Mouse (Mus musculus) cerebellum, adult 11-12 months (tissue): ENCODE results near the gene Pde4b.

ENCODE experiments used
- DNase-seq: peaks from one replicate; pipeline ENCODE4 v3.0.0; 2022

Gene Pde4b

DNA sequence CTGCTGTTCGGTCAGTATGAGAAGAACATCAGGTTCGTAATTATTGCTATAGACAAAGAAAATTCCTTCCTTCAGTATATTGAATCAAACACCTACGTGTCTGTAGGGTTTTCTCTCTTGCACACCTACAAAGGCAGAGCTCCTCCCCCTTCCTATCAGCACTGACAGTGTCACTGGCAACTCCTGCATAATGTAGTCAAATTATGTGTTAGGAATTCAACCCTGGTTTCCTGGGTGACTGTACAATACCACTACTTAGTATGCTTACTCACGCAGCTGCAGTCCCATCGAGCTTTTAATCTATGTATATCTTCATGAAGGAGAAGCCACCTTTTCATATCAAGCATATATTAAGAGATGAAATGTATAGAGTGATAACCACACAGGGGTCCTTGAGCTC lies 99.5 kb downstream of the Pde4b start:
- DNase-seq, result no peak

- no peak for DNase-seq
Measured at GRCm38 (mm10) chr4:102197707-102198106, 110.4 kb downstream of the Pde4b start.

DNA sequence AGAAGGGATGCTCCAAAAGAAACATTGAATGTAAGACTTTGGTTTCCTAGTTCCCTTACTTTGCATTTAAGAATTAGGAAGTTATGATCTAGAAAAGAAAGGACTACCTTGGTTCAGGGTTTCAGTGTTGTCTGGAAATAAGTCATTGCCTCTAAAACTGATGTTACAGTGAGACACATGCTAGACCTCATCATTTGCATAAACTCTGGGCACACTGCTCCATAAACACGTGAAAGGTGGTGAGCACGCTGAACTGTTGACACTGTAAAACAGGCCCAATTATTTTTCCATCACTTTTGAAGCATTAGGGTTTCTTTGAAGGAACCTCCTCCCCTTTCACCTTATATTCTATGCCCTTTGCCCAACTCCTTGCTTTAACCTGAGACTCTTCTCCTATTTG lies 122.4 kb downstream of the Pde4b start:
- DNase-seq, result no peak

DNA sequence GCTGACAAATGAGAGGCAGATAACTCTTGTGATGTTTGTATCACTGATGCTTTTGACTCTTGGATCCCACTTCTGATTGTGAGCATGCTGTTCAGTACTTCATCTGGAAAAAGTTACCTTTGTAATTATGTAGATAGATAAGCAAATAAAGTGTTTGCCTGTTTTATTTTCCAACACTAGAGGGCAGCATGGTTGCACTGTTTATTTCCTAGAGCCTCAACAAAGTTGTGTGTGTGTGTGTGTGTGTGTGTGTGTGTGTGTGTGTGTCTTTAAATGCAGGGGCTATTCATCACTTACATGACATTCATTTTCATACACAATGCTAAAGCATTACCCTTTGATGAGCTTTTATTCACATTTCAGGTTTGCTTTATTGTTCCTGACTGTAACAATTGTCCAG lies 139.4 kb downstream of the Pde4b start:
- no peak for DNase-seq

DNA sequence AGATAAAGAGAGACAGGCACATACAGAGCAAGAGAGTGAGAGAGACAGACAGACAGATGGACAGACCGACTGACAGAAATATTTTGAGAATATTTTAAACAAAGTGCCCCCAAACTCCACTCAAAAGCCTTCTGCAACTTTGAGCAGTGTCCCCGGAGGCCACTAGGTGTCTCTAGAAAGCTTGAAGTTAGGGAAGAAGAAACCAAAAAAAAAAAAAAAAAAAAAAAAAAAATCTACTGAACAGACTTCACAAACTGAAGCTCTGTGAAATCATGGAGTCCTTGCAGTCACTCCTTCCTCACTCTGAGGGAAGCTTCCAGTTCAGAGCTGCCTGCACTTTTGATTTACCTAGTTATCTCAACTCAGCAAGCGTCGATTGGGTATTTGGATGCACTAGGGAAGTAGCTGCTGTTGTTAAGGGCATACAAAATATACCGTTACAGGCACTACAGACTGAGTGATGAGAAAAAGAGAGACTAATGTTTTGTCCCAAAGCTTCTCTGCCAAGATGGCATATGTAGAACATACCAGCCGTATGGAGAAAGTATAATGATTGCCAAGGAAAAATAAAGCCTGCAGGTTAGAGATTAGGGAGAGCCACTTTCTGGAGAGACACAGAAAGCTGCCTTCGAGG lies 141.7 kb downstream of the Pde4b start:
- DNase-seq, result peak; percentile 40

DNA sequence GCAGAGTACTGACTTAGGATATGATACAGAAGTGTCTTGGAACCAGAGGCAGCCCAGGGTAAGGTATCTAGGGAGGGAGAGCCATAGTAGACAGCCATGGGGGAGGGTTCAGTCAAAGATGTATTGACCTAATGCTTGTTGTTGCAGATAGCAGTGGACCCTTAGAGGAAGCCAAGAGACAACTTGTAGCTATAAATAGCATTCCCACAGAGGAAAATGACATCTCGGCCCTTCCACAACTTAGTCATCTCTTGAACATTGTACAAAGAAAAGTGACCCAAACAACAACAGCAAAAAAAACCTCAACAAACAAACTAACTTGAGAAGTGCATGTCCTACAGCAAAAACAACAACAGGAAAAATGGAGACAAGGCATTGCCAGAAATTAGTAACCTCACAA lies 143.6 kb downstream of the Pde4b start:
- DNase-seq, result no peak

GRCm38 (mm10) chr4:102233633-102234032 lies 146.3 kb downstream of the Pde4b start:
- no peak for DNase-seq

- no peak for DNase-seq
Measured at GRCm38 (mm10) chr4:102235151-102235550, 147.8 kb downstream of the Pde4b start.

DNA sequence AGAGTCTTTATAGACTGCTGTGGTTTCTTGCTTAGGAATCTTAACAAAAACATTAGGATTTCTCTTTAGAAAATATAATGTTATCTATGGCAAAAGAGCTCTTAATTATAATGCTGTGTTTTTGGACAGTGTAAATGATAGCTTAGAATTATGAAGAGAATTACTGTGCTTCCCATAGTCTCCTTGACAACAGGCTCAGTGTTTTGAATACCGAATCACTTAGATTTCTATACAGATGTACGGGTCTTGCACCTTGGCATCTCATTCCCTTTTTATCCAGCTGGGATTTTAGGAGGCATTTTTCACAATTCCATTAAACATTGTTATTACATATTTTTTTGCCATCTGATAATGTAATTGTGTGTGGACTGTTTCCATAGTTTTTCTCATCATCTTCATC lies 151.8 kb downstream of the Pde4b start:
- DNase-seq, result no peak

- DNase-seq, result peak; percentile 59
Measured at GRCm38 (mm10) chr4:102239657-102240390, 152.5 kb downstream of the Pde4b start.

DNA sequence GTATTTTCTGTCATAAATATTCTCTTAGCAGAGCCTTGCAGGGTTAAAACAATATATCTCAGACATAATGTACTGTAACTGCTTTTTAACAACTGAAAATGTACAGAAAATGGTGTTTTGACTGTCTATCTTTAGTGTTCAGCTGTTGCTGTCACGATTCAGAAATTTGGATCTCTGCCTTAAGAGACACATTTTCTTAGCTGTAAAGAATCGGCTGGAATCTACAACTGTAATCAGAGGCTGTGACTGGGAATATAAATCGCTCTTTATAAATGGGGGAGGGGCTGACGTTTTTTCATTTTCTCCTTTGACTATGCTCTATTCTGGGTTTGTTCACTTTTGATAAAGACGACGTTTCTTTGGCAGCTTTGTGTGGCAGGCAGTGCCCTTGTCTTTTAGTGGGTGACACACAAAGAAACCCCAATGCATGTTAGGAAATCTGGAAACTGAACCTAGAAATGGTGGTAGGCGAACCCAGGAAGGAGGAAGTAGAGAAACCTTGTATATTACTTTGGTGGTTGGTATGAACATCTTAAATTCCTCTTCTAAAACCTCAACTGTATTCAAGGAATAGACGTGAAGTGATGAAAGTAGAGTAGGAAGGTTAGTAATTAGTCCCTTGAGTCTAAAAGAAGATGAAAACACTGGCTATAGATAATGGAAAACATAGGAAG lies 153.5 kb downstream of the Pde4b start:
- DNase-seq, result no peak

DNA sequence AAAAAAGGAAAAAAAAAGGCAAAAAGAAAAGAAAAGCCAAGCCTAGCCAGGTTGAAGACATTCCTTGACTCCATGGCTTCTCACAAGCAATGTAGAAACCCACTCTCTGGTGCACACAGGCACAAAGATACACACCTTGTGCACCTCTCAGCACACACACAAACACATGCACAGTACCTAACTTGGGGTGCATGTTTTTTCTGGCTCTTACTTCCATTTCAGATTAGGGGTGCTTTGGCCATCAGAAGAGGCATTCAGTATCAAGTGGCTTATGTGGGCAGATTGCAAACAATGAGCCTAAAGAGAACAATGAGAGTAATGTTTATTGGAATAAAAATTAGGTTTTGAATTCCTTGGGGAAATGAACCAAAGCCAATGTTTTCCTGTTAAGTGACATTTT lies 166.7 kb downstream of the Pde4b start:
- DNase-seq, result no peak

GRCm38 (mm10) chr4:102254466-102255294 lies 167.3 kb downstream of the Pde4b start:
- peak; percentile 40 for DNase-seq

GRCm38 (mm10) chr4:102255295-102255670 lies 167.9 kb downstream of the Pde4b start:
- DNase-seq, result no peak

DNA sequence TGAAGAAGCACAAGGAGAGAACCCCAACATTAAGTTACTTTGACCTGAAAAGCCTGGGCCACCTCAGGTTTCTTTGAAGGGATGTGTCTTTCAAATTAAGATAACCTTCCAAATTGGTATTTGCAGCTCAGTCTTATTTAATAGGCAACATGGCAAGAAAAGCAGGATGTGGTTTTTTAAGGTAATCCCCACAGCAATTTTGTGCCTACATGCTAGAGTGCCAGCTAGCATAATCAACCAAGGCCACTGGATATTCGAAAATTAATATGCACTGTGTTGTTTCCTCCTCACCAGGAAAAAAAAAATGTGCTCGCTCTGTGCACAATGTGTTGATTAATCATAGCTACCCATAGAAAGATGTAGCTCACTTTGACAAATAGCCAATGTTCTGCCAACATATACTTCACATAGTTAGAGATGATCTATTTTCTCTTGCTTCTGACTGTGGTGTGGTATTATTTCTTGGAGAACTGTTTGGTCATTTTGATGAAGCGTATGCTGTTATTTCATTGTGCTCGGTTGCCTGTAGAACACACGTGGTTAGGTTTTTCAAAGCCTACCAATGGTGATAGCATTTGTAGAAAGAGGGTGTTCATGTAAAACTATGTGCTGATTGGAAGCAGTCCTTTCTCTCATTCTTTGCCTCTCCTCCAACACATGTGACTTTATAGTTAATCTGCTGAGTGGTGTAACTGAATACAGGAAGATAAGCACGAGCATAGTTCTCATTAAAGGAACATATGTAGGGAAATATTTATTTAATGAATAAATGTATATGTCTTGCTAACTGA lies 169.0 kb downstream of the Pde4b start:
- DNase-seq, result no peak

GRCm38 (mm10) chr4:102260216-102260615 lies 172.9 kb downstream of the Pde4b start:
- no peak for DNase-seq

DNA sequence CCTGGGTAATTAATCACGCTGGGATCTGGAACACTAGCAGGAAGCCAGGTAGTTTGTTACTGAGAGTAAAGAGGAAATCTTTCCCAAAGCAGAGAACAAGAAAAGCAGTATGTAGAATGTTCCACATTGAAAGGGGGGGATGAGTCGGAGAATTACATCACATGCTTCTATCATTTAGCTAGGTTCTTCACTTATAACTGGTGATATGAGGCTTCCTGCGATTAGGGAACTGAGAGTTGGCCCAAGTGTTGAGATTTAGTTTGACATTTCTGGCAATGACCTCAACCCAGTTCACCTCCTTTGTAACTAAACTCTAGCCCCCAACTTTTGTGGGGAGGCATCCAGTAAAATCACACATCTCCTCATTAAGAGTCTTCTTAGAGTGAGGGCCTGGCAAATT lies 185.0 kb downstream of the Pde4b start:
- no peak for DNase-seq

DNA sequence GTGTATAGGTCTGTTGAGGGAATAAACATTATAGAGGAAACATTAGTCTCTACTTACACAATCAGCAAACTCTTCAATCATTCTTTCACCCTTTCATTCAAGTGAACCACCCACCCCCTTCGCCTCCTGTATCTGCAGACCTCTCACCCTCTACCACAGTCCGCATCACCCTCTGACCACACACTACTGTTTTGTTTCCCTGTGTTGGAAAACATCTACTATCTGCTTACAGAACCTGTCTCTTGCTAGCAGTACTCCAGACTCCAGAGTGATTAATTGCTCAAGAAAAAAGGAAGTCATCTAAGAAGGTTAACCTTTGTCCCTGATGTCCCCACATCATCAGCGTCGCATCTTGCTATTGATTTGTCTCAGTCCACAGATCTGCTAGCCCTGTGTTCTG lies 185.4 kb downstream of the Pde4b start:
- DNase-seq, result no peak

DNA sequence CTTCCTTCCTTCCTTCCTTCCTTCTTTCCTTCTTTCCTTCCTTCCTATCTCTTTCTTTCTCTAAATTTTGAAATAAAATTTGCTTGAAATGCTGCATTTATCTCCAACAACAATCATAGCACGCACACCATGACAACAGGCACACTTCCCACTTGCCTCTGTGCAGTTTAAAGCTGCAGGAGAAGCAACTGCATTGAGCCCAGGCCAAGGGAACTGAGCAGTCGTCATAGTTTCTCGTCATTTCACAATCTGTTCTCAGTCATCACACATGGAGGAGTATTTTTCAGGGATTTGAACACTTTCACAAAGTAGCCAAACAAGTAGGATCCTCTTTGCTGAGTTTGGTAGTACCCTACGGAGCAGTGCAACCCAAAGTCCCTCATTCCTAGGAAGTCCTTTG lies 188.4 kb downstream of the Pde4b start:
- no peak for DNase-seq

DNA sequence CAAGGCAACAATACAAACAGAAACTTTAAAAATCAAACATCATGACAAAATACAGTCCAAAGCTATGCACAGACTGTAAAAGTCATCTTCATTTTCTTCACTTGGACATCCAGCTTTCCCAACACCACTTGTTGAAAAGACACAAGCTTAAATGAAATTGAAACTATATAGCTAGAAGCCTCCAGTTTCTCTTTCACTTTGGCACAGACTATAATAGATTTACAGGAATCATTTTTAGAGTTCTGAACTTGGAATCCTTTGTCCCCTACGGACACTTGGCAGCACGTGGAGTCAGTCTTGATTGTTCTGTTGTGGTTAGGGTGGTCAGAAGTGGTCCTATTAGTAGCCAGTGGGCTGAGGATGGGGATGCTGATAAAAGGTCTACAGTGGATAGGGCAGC lies 191.6 kb downstream of the Pde4b start:
- DNase-seq, result no peak

GRCm38 (mm10) chr4:102287172-102287571 lies 199.8 kb downstream of the Pde4b start:
- no peak for DNase-seq

GRCm38 (mm10) chr4:102290052-102290734 lies 202.8 kb downstream of the Pde4b start:
- peak; percentile 55 for DNase-seq
